Mouse (Mus musculus) spleen, adult 18-20 months (tissue): ENCODE measurements around the gene Wdr60.

Experiments
- DNase-seq, 2 experiments: peaks; one replicate each; pipeline ENCODE4 v3.0.0; 2022; ENCODE audit warnings: mixed read lengths in 2 of 2

Wdr60 gene

DNA sequence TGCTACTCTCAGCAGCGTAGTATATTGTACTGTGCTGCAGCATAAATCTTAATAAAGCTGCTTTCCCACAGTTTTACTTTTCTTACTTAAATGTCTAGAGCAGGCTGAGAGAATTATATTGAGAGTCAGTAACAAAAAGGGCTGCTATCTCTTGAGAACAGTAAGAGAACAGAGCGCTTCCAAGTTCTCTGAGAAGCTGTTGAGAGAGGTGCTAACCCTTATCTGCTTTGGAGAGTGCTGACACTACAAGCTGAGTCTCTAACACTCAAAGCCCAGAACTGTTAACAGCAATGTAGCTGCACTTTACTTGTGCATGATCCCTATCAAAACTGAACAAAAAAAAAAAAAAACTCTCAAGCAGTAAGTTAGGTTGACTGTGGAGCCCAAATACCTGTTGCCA lies 2.5 kb upstream of the Wdr60 start:
- no peak for DNase-seq

DNA sequence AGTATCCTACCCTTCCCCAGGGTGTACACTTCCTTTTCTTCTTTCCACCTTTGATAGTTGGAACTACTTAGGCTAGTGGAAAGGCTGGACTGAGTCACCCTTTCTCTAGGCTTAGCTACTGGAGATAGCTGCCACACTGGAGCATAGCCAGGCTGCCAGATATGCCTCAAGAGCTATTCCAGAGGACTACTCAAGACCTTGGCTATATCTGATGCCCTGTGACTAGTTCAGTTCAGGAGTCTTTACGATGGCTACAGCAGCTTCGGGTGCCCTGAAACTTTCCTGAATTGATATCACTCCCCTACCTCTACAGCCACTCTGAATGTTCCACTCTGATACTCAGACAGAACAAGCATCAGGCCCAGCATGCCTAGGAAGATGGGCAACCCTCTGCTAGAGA lies 1.9 kb upstream of the Wdr60 start:
- DNase-seq: no peak

DNA sequence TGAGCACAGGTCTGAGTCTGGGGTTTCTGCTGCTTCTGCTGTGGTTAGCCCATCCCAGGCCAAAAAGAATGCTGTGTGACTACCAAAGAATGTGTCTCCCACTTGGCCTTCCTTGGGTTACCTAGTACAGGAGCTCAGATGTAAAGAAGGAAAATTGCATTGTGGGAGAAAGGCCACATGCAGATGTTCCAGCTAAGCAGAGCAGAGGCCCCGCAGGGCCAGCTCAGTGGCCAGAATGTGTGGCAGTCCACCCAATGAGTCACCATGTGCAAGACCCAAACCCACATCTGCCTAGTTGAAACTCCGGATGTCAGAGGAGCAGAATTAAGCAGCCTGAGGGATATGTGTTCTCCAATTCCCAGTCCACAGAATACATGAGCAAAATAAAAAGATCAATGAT lies 4.5 kb downstream of the Wdr60 start:
- DNase-seq: no peak

DNA sequence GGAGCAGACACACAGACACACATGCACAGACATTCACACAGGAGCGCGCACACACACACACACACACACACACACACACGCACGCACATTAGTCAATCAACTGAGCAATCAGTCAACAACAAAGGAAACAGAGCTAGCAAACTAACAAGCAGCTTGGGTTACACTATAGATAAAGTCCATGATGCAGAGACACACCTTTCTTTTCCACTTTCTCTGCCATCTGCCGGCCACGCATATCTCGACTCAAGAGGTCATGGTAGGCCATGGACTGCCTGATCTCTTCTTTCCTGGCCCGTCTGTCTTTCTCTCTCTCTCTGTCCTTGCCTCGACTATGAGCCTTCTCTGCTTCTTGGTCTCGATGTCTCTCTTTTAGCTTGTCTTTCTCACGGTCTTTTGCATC lies 7.2 kb downstream of the Wdr60 start:
- DNase-seq: no peak

DNA sequence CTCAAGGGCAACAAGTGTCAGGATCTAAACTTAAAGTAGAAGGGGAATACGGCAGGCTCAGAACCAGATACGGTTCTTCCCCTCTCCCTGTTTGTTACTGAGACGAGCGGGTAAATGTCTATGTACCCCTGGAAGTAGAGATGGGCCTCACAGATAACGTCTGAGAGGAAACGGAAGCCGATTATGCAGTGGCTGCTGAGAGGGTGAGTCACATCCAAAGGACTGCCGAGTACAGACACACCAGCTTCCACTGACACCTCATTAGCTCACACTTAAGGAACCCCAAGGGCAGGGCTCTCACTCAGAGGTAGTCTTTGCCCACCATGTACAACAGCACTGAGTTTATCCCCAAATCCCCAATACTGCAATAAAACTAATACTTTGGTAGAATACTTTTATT lies 8.2 kb downstream of the Wdr60 start:
- no peak for DNase-seq

DNA sequence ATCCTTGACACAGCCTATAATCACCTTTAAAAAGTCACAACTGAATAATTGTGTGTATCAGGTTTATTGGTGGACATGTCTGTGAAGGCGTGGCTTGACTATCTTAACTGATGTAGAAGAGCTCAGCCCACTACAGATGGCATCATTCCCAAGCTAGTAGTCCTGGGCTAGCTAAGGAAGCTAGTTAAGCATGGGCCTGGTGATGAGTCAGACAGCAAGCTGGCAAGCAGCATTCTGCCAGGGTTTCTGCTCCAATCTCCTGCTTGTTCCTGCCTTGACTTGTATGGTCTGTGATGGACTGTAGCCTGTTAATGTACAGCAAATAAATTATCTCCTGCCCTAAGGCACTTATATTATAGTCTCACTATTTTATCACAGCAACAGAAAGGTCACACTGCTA lies 18.2 kb downstream of the Wdr60 start:
- no peak for DNase-seq

DNA sequence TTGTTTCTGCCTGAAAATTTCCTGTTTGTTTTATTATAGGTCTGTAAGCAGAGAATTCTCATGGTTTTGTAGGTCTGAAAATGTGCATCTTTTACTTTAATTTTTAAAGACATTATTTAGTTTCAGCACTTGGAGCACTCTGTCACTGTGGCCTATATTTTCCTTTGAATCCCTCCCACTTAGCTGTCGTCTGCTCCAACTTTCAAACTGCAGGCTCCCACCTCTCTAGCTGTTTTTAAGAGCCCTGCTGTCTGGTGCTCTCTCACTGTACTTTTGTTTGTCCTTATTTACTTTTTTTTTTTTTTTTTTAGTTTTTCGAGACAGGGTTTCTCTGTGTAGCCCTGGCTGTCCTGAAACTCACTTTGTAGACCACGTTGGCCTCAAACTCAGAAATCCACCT lies 24.0 kb downstream of the Wdr60 start:
- no peak for DNase-seq

DNA sequence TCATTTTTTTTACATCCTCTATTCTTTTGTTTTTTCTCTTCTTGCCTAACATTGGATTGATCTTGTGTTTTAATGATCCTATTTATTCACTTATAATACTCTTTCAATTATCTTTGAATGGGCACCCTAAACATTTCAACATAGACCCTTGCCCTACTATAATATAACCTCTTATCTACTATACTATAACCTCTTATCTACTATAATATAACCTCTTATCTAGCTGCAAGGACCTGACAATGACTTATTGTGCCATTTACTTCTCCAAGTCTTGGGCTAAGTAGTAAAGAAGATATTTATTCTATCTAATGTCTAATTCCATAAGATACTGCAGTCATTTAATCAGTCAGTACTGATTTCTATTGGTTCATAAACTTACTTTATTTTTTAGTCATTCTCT lies 24.5 kb downstream of the Wdr60 start:
- no peak for DNase-seq

DNA sequence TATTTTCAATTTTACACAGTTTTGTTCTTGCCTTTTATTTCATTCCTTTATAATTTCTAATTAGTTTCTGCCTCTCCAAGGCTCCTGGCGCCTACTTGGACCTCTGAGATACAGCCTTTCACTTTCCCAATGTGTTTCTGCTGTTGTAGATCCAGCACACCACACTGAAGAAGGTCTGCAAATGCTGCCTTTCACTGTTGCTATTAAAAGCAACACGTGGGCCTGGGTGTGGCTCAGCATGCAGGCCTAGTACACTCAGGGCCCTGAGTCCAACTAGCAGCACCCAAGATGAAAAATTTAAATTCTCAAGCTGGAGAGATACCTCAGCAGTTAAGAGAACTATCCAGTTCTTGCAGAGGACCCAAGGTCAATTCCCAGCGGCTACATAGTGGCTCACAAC lies 26.2 kb downstream of the Wdr60 start:
- DNase-seq: no peak

DNA sequence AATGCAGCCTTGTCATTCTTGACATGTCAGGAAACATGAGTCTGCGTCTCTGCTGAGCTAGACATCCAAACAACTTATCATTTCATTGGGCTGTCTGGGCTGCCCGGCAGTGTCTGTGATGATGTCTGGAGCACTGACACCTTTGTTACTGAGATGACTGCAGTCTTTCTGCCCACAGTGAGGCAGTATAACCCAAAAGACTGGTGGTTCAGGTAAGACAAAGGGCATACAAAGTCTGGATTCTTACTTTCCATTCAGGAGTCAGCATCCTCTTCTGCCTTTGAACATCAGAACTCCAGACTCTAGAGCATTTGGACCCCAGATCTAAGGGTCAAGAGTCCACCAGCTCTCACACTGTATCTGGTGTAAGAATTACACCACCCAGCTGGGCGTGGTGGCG lies 27.5 kb downstream of the Wdr60 start:
- DNase-seq: no peak

DNA sequence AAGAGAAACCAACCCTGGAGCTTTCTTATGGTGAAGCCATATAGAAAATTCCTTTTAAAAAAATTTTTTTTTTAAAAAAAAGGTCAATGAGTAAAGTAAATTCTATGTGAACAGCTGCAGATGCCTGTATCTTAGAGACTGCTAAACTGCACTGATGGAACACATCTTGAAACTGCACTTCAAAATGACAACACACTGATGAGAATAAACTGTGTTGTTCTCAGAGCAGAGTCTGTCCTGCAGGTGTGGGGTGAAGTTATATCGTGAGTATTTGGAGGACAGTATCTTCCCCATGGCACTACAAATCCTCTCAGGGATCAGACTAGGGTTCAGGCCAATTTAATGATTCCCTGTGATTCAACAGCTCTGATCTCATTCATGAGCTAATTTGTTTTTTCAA lies 30.8 kb downstream of the Wdr60 start:
- no peak for DNase-seq

DNA sequence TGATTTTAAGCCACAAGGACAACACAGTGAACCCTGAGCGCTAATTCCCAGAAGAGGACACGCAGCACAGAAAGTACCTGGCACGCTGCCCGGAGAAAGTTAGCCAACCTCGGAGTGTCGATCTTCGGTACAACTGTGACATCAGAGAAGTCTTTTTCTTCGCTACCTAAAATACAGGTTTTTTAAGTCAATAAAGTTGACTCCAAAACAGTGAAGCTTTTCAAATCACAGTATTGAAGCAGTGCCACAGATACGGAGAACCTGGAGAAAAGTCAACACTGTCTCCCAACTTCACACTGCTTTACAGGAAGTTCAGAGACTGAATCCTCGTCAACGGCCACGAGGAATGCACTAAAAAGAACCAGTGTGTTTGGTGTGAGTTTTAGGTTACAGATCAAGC lies 31.2 kb downstream of the Wdr60 start:
- DNase-seq: peak; percentile 13 to 28

DNA sequence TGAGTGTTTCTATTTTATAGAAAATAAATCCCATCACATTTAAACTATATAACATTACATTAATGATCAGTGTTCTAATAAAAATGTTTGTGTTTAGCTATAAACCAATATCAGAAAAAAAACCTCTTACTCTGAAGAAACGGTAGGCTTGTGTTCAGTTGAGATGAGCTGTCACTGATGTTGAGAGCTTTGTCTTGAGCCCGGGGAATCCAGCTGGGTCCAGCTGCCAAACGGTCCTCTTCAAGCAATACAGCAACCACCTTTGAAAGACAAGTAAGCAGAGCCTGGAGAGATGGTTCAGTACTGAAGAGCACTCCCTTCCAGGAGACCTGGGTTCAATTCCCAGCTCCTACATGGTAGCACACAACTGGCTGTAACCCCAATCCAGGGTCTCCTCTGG lies 33.4 kb downstream of the Wdr60 start:
- DNase-seq: no peak

DNA sequence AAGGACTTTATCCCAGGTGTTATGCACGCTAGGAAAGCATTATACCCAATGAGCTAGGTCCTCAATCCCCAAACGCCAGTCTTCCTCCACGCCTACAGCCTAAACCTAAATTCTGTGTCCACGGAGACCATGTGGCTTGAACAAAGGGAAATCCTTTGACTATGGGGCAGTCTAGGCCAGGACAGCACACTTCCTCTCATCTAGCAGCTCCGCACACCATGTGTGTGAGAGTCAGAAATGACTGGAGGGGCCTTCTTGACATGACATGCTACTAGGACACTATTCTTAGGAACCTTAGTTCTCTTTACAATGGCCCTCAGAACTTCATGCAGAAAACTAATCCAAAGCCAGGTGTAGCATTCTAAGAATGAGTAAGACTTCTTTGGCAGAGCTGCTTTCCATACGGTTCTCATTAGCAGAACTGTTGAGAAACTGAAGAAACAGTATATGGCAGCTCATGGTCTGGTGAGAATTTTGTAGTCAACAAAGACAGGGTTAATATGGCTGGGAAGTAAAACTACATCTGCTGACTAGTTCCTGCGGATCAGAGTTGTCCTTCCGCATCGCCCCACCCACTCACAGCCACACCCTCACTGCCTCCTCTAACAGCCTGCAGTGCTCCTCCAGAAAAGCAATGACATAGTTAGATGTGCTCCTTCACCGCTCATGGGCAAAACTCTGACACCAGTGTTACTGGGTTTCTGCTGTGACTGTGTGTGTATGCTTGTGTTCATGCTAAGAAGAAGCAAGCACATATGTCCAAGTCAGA lies 36.3 kb downstream of the Wdr60 start:
- no peak for DNase-seq

DNA sequence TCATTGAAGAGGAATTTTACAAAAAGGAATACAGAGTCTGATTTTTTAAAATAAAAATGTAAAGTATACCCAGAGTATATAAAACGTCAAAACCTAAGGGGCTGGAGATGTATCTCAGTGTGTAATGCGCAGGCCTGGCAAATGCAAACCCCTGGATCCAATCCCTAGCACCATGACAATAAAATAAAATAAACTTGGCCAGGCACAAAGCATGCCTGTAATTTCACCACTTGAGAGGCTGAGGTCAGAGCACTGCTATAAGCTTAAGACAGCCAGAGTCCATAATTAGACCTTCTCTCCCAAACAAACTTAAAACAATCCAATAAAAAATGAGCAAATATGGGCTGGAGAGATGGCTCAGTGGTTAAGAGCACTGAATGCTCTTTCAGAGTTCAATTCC lies 39.7 kb downstream of the Wdr60 start:
- no peak for DNase-seq

DNA sequence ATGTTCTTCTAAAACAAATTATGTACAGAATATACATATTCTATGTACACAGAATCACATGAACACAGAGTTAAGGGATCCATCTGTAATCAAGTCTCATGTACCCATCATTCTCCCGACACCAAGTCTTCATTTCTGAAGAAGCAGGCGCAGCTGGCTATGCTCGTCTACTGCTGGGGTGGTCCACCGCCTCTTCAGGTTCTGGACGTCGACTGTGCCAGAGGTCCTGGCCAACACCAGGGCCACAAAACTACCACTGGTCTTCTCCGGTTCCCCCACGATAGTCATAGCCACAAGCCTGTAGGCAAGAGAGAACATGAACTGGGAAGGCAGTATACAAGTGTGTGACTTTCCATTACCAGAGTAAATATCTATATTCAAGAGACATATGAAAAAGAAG lies 55.3 kb downstream of the Wdr60 start:
- DNase-seq: no peak

DNA sequence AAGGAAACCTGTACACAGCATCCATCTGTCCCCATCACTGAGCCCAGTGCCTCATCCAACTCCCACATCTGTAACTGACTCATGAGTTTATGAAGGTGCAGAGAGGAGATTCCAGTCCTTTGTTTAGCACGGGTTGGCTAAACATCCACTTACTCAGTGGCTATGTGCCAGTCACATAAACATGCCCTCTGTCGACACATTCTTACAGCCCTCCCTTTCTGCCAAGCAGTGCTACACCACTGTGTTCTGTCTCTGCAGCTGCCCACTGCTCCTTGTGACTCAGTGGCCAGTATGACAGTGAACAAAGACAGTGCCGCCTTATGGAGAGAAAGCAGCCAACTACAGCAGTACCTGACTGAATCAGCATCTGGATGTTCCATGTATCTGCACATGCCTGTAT lies 57.1 kb downstream of the Wdr60 start:
- no peak for DNase-seq

DNA sequence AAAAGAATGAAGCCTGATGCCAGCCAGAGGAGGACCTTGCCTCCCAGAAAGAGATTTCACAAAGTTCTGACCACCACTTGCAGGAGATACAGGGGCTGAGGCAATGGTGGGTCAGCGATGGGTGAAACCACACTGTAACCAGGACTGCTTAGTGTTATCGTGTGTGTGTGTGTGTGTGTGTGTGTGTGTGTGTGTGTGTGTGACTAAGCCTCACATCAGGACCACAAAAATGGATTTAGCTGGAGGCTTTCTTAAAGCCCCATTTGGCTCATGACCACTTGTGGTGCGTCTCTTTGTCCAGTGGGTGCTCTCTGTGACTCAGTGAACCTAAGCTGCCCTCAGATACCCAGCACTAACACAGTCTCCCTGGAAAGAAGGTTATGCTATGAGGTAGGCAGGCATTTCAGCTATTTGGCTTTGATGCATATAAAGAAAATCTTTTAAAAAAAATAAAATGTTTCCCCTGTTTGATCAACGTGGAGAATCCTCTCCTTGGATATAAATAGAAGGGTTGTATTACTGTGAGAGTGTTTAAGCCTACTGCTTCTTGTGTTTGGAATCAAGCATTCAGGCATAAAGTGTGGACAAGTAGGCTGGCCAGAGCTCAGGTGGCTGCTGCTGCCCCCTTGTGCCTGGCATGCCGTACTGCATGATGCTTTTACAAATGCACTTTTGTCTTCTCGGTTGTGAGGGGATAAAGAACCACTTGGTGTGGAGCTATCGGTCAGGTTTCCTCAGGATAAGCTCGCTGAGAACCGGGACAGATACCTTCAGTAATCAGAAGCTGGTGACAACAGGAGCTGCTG lies 60.4 kb downstream of the Wdr60 start:
- DNase-seq: peak; percentile 15 to 59

DNA sequence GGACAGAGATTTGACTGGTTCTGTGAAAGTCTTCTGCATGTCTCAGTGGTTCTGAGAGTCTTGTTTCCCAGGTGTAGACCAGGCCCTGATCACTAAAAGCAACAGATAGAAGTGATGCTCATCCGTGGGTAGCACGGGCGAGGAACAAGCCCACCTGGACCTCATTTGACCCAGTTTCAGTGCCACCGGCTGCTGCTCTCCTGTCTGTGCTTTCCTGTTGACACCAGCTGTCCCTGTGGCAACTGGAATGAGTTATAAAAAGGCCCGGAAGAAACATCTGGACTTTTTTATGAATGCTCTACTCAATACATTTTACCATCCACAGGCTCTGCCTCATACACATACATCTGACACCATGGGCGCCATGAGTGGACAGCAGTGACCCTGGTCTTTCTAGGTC lies 64.0 kb downstream of the Wdr60 start:
- no peak for DNase-seq

DNA sequence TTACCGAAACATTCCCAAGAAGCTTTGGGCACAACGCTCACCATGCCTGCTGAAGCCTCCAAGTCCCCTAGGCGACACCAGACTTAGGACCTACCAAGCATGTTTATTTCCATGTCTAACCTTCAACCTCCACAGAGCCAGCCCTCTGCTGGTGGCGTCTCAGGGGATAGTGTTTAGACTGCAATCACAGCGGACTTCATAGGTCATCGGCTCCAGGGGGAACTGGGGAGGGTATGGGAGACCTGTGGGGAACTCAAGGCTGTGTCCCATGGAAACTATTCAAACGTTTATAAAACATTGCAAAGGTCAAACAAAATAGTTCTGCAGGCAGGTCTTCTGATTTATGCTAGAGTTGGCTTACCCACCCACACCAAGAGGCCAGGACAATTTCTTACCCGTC lies 66.6 kb downstream of the Wdr60 start:
- no peak for DNase-seq

DNA sequence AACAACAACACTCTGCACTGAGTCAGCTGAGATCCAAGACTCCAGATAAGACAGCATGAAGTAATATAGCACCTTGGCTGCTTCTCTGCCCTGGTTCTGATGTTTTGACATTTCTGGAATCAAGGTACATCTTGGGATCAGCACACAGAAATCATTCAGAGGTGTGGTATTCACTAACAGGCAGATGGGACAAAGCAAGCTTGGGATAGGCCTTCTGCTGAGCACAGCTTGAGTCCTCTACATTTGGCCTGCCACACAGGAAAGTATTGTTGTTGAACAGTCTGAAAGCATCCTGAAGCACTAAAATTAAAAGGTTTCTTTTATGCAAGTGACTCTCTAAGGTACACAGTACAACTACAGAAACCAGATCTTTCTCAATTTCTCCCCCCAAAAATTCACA lies 68.2 kb downstream of the Wdr60 start:
- no peak for DNase-seq

DNA sequence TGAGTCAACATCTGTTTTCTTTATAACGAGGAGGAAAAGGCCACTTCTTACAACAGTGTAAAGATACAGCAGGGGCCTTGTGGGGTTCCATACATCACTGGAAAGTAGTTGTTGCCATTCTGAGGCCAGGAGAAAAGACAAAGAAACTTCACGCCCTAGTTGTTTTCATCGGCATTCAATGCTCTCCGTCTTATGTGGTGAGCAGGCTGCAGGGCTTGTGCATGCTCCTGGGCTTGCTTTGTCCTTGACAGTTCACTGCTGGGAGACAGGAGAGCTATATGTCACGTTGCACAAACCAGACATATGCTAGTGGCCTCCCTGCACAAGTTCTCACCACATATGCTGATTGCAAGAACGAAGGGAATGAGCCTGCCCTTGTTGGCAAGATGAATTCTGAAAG lies 68.9 kb downstream of the Wdr60 start:
- no peak for DNase-seq

DNA sequence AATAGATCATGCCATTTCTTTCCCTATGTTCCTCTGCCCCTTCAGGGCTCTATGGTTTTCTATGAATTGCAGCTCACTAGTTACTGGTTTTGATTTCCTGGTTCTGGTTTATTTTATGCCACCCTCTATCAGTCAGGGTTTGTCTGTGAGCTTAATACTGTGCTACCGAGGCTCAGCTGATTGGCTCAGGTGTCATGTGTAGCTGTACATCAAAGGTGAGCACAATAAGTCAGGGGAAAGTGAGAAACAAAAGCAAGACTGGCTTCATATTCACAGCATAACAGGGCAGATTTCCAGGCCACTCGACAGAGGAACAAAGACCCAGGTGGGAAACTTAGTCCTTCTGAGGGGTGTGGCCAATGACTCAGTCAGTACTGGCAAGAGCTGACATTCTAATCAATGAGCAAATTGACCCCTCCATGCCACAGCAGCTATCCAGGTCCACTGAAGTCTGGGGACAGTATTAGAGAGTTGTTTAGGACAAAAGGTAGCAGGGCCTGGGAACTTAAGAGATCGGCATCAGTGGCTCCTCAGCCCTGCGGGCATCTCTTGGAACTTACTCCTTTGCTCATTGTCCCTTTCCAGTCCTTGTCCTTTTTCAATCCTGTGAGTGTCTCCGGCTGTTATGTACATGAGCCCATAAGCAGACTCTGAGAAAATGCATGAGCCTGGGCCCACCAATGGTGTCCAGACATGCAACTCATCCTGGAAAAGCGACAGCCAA lies 79.4 kb downstream of the Wdr60 start:
- no peak for DNase-seq

DNA sequence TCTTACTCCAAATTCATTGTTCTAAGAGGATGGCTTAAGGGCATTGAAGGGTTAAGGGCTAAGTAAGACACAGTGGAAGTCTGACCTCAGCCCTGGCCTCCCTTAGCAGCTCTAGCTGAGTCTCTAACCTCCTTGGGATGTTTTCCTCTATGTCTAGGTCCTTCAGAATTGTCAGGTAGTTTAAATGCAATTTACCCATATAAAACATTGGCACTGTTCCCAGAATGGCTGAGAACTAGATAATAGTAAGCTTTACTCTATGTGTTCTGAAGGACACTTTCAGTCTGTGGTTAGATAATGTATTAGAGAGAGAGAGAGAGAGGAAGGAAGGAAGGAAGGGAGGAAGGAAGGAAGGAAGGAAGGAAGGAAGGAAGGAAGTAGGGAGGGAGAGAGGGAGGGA lies 80.4 kb downstream of the Wdr60 start:
- no peak for DNase-seq
